Mouse (Mus musculus) CH12.LX (cell line): ENCODE data around the gene Scrn3. TPM values are rescaled to one million over a fixed set of nuclear protein-coding genes. Genes with fewer than 3 reads are reported as not detected.

Source experiments
- DNase-seq: peaks from one replicate; pipeline ENCODE4 v3.0.0-alpha.2; 2013; ENCODE audit errors: extremely low read depth
- H3K27ac ChIP-seq: 2 replicates; pipeline ENCODE4 v1.5.1; 2012; ENCODE audit warnings: low read depth, mild to moderate bottlenecking, control low read depth, moderate library complexity; ENCODE audit not compliant: insufficient read depth
- H3K27me3 ChIP-seq: replicated peaks from 2 replicates; pipeline ENCODE3; 2012; ENCODE audit warnings: inconsistent platforms
- H3K36me3 ChIP-seq, 2 experiments: replicated peaks in 1 of 2; 2 replicates each; pipeline versions ENCODE3 to v1.6.1; 2012; ENCODE audit warnings: inconsistent platforms in 1 of 2, low read length in 1 of 2, mild to moderate bottlenecking in 1 of 2, mixed read lengths in 1 of 2, moderate library complexity in 1 of 2; ENCODE audit not compliant: control insufficient read depth in 1 of 2, insufficient read depth in 1 of 2
- H3K4me1 ChIP-seq, 2 experiments: 2 replicates each; pipeline ENCODE4 v1.6.1; 2012; ENCODE audit warnings: inconsistent platforms in 1 of 2, moderate library complexity in 1 of 2; ENCODE audit not compliant: insufficient read depth in 2 of 2, control insufficient read depth in 1 of 2
- H3K4me2 ChIP-seq: 2 replicates; pipeline ENCODE4 v1.6.1; 2012; ENCODE audit warnings: low read depth, mild to moderate bottlenecking, control low read depth; ENCODE audit not compliant: poor library complexity, insufficient read depth, severe bottlenecking
- H3K4me3 ChIP-seq, 3 experiments: fragments of 150-350 bp in 1 of 3; sonication (generic) in 1 of 3; replicated peaks in 1 of 3; 2 replicates each; pipeline versions ENCODE3 to v1.5.1; 2011 to 2012; ENCODE audit warnings: low read depth in 2 of 3, low read length in 2 of 3, mild to moderate bottlenecking in 2 of 3, moderate library complexity in 2 of 3, control low read depth in 1 of 3, improper control_type of control experiment in 1 of 3, inconsistent platforms in 1 of 3, mixed read lengths in 1 of 3; ENCODE audit not compliant: poor library complexity in 1 of 3
- H3K79me2 ChIP-seq: replicated peaks from 2 replicates; pipeline ENCODE4 v1.6.1; 2012; ENCODE audit warnings: mild to moderate bottlenecking, moderate library complexity; ENCODE audit not compliant: control insufficient read depth, poor library complexity, insufficient read depth, severe bottlenecking; ENCODE audit errors: extremely low read depth
- H3K9ac ChIP-seq: 2 replicates; pipeline ENCODE4 v1.6.1; 2012; ENCODE audit warnings: low read depth, mild to moderate bottlenecking, control low read depth, moderate library complexity; ENCODE audit not compliant: insufficient read depth
- H3K9me3 ChIP-seq: replicated peaks from 2 replicates; pipeline ENCODE3; 2012; ENCODE audit warnings: low read length, inconsistent platforms, mixed read lengths
- CHD1 ChIP-seq: IDR thresholded peaks from 2 replicates; pipeline ENCODE4 v1.6.1; 2012; ENCODE audit warnings: low read depth, low read length, improper control_type of control experiment, inconsistent platforms
- CHD2 ChIP-seq: IDR thresholded peaks from 2 replicates; pipeline ENCODE4 v1.6.1; 2011; ENCODE audit warnings: low read length, improper control_type of control experiment
- ETS1 ChIP-seq: conservative IDR thresholded peaks from 2 replicates; pipeline ENCODE4 v1.6.1; 2012; ENCODE audit warnings: low read depth, mild to moderate bottlenecking, inconsistent platforms, low read length, improper control_type of control experiment, moderate library complexity
- GABPA ChIP-seq: IDR thresholded peaks from 2 replicates; pipeline ENCODE4 v1.6.1; 2012; ENCODE audit warnings: low read depth, low read length, improper control_type of control experiment, inconsistent platforms; ENCODE audit not compliant: insufficient replicate concordance
- IRF4 ChIP-seq: IDR thresholded peaks from 2 replicates; pipeline ENCODE4 v1.6.1; 2014; ENCODE audit warnings: low read depth, mild to moderate bottlenecking, inconsistent platforms, low read length, improper control_type of control experiment
- JUN ChIP-seq: IDR thresholded peaks from 2 replicates; pipeline ENCODE4 v1.6.1; 2011; ENCODE audit warnings: low read depth, mild to moderate bottlenecking, low read length, improper control_type of control experiment, moderate library complexity; ENCODE audit not compliant: insufficient read depth
- MAX ChIP-seq: IDR thresholded peaks from 2 replicates; pipeline ENCODE4 v1.6.1; 2011; ENCODE audit warnings: low read length, improper control_type of control experiment
- PAX5 ChIP-seq: IDR thresholded peaks from 2 replicates; pipeline ENCODE4 v1.6.1; 2012; ENCODE audit warnings: low read length, inconsistent platforms, mixed read lengths
- RCOR1 ChIP-seq: conservative IDR thresholded peaks from 2 replicates; pipeline ENCODE4 v1.6.1; 2012; ENCODE audit warnings: low read depth, mild to moderate bottlenecking, inconsistent platforms, low read length, improper control_type of control experiment
- SIN3A ChIP-seq: IDR thresholded peaks from 2 replicates; pipeline ENCODE4 v1.6.1; 2012; ENCODE audit warnings: low read length, improper control_type of control experiment, inconsistent platforms
- SMC3 ChIP-seq: IDR thresholded peaks from 2 replicates; pipeline ENCODE4 v1.6.1; 2011; ENCODE audit warnings: low read depth, low read length, improper control_type of control experiment
- TBP ChIP-seq: conservative IDR thresholded peaks from 2 replicates; pipeline ENCODE4 v1.6.1; 2011; ENCODE audit warnings: low read depth, low read length, improper control_type of control experiment
- UBTF ChIP-seq: IDR thresholded peaks from 2 replicates; pipeline ENCODE4 v1.6.1; 2012; ENCODE audit warnings: low read depth, mild to moderate bottlenecking, inconsistent platforms, low read length, improper control_type of control experiment, moderate library complexity
- USF2 ChIP-seq: conservative IDR thresholded peaks from 2 replicates; pipeline ENCODE4 v1.6.1; 2011; ENCODE audit warnings: low read depth, low read length, improper control_type of control experiment
- ZC3H11A ChIP-seq: IDR thresholded peaks from 2 replicates; pipeline ENCODE4 v1.6.1; 2012; ENCODE audit warnings: low read depth, mild to moderate bottlenecking, inconsistent platforms, low read length, improper control_type of control experiment
- ZMIZ1 ChIP-seq: IDR thresholded peaks from 2 replicates; pipeline ENCODE4 v1.6.1; 2012; ENCODE audit warnings: low read depth, mild to moderate bottlenecking, inconsistent platforms, low read length, improper control_type of control experiment
- dilution Hi-C: fragments of 300-500 bp; cut with MboI; formaldehyde crosslinking; loops from 2 replicates; pipeline ENCODE4 v1.14.3; 2020; ENCODE audit warnings: low sequenced_read_pairs; ENCODE audit not compliant: extremely low pct_unique_long_range_greater_than_20kb, extremely low pct_ligation_motif_present
- in situ Hi-C: fragments of 300-500 bp; cut with MboI; formaldehyde crosslinking; loops from 3 replicates; pipeline ENCODE4 v1.14.3; 2019; ENCODE audit warnings: low sequenced_read_pairs, low pct_ligation_motif_present, low pct_unique_long_range_greater_than_20kb, mixed read lengths
- polyA plus RNA-seq: library from polyadenylated mRNA; unstranded; fragments of >175 nt; gene quantifications from 2 replicates; pipeline ENCODE4 v1.2.1, GENCODE M21; 2012; ENCODE audit warnings: low read depth; ENCODE audit not compliant: insufficient read length
- total RNA-seq, 2 experiments: library from RNA; depleted of rRNA; stranded (reverse); fragments of 300-350 nt in 1 of 2; fragments of >200 nt in 1 of 2; gene quantifications; 2 replicates each; pipeline ENCODE4 v1.2.3; 2012 to 2014

Gene Scrn3
- total and polyA plus RNA-seq, 3 experiments = 6.6 to 14.8 (median 11.1) TPM

DNA sequence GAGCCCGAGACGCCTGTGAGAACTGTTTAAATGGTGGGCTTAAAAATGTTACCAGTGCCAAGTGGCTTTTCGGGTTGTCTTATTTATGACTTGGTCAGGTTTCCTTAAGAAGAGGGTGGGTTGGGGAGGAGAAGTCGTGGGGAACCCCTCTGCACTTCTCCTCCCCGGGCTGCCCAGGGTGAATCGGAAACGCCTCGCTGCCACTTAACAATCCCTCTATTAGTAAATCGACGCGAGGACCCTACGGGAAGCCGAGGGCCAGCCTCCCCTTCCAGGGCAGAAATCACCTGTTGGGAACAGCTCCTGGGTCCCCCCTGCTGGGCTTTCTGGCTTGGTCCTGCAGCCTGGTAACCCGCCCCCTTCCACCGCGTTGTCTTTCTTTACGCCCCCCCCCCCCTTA, 42.7 kb upstream of the Scrn3 start:
- no peak for TF ChIP-seq MAX
- TF ChIP-seq SIN3A = no peak
- TF ChIP-seq JUN = no peak
- no peak for TF ChIP-seq TBP
- no peak for TF ChIP-seq USF2
- TF ChIP-seq ZC3H11A = no peak
- TF ChIP-seq SMC3 = no peak
- no peak for TF ChIP-seq ZMIZ1
- no peak for TF ChIP-seq ETS1
- no peak for TF ChIP-seq UBTF
- TF ChIP-seq GABPA = no peak
- TF ChIP-seq IRF4 = no peak
- TF ChIP-seq CHD1 = no peak
- no peak for TF ChIP-seq CHD2

DNA sequence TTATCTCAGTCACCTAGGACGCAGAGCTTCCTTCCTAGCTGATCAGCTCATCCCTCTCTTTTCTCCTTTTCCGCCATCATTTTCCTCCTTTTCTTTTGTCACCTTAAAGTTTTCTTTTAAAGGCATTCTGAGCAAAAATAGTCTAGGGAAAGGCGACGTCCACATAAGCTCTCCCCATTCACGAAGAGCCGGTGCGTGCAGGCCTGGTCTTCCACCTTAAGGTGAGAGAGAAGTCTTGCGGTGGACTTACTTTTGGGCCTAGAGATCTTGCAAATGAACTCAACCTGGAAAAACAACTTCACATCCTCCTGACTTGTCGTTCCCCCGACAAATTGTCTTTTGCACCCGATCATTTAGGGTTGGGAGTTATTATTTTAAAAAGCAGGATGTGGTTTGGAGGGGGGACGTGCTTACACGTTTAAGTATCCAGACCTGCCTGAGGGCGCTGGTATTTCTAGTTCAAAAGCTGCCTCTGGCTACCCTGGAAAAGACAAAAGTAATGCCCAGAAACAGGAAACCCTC, 42.3 kb upstream of the Scrn3 start:
- no peak for DNase-seq
- H3K9me3 ChIP-seq = peaks cover 19% of the 10 kb centered on the region
- no peak overlapping the region for H3K4me3 ChIP-seq
- H3K36me3 ChIP-seq = no peaks in the 10 kb centered on the region
- H3K27ac ChIP-seq = no peak overlapping the region
- H3K79me2 ChIP-seq = no peaks in the 10 kb centered on the region
- in situ Hi-C loops = no loop called here
- H3K4me1 ChIP-seq = no peaks in the 10 kb centered on the region; a peak in 1 of 4 replicates
- TF ChIP-seq PAX5 (no peak), RCOR1 (no peak)
- peaks cover 16% of the 10 kb centered on the region for H3K27me3 ChIP-seq
- dilution Hi-C loops = no loop called here
- H3K4me2 ChIP-seq = no peak overlapping the region
- no peak overlapping the region for H3K9ac ChIP-seq

More for the DNA sequence above, 42.7 kb upstream of the Scrn3 start:
- H3K4me3 ChIP-seq = no peak overlapping the region
- no peak overlapping the region for H3K9ac ChIP-seq
- in situ Hi-C loops = loop anchor here (10.0 kb wide), 1 partner anchor 55 kb away; the partner anchor contains the start of gene Ola1
- H3K79me2 ChIP-seq = no peaks in the 10 kb centered on the region
- no peak overlapping the region for H3K4me2 ChIP-seq
- DNase-seq = no peak
- H3K36me3 ChIP-seq = no peaks in the 10 kb centered on the region
- dilution Hi-C loops = no loop called here
- no peaks in the 10 kb centered on the region; a peak in 1 of 4 replicates for H3K4me1 ChIP-seq
- H3K27ac ChIP-seq = no peak overlapping the region
- peaks cover 12% of the 10 kb centered on the region for H3K27me3 ChIP-seq
- H3K9me3 ChIP-seq = peaks cover 19% of the 10 kb centered on the region
